Mouse (Mus musculus) mature B cell (primary cell): Measurements from ENCODE around the gene Kri1.
"Not testable (repeated sequence)": the region's sequence is repeated elsewhere in the genome, so short reads cannot be mapped to it uniquely, and the experiment has no call there.

ENCODE experiments used
- in situ Hi-C: fragments of 300-500 bp; cut with MboI; formaldehyde crosslinking; loops from 2 replicates; pipeline ENCODE4 v1.14.3; 2019

Gene Kri1

DNA sequence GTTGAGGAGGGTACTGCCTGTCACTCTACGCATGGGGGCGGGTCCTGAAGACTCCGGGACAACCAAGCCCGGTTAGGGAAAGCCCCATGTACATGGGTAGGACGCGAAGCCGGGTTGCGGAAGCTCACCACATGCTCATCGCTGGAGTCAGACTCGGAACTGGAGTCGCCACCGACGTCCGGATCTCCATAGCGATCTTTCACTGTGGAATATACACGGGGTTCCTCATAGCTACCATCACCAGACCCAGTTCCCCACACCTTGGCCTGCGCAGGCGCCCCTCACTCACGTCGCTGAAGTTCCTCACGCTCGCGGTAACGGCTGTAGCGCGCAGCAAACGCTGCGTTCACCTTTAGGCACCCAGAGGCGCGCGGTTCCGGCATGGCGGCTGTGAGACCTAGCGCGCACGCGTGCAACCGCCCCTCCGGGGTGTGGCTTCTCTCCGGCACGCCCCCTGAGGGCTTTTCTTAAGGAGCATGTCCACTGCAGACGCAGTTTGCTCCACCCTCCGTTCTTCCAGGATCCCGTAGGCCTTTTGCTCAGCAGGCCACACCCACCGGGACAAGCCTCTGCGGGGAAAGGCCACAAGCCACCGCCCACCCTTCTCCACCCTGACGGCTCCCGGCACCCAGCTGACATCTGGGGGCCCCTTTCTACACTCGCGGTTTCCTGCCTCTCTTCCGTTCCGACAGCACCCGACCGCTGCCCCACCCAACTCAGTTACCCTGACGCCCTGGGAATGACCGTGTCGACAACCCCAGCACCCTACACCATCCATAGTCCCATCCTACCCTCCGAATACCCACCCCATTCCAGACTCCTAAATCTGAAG, at the start of gene Kri1:
Gene Kri1 (minus strand): TSS at position 399 of the 832 bp plus-strand sequence.
- in situ Hi-C loops = no loop called here

DNA sequence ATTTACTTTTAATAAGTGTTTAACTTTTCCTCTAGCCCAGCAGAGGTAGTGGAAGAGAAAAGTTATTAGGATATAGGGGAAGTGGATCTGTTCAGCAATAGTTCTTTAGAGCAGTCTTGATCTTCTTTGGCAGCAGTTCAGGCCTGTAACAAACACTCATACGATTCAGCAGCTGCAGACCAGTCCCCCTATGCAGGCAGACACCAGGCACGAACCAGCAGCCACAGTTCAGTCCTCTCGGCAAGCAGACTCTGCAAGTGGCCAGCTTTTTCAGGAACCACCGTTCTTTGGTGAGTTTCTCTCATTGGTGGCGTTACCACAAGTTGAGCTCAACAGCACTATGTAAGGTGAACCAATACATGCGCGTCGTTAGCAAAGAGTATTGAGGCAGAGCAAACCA, 48.7 kb upstream of the Kri1 start:
- in situ Hi-C loops = no loop called here

DNA sequence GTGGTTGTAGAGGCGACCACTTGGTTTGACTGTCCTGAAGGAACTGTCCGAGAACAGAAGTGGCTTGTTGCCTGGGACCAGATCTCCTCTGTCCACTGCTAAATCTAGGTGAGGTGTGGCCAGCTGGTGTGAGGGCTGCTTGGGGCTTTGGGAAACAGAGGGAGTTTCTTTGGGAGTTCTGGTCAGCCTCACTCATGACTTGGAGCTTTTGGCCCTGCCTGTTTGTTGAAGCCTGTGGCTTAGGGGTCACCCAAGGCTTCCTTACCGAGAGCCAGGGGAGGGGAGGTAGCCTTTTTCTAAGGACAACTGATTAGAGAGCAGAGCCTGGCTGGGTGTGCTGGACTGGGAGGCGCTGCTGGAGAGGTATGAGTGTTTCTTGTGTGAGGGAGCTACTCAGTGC, 47.6 kb upstream of the Kri1 start:
- in situ Hi-C loops = no loop called here

DNA sequence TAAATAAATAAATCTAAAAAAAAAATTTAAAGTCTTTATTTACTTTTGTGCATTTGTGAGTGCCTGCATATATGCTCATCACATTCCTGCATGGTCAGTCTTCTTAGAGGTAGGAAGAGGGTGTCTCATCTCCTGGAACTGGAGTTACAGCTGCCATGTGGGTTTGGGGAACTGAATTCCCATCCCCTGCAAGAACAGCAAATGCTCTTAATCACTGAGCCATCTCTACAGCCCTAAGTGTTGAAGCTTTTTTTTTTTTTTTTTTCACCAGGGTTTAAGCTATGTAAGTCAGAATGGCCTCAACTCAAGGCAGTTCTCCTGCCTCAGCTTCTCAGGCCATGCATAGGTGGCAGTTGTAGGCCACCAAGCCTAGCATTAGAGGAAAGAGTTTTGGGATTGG, 47.0 kb upstream of the Kri1 start:
- in situ Hi-C loops = no loop called here

DNA sequence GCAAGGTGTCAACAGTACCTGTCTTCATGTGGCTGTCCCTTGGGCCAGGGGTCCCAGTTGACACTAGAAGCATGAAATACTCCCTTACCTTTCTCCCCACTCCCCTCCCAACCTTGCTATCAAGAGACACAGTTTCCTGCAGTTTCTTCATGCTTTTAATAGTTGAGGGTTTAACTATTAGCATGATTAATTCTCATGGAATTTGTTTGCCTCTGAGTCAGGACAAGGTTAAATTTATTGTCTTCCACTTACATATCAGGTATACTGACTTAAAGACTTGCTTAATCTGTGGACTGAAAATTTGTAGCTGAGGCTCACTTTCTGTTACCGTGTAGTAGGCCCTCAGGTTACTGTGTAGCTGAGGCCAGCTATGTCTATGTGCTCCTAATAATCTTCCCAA, 45.8 kb upstream of the Kri1 start:
- in situ Hi-C loops = no loop called here

DNA sequence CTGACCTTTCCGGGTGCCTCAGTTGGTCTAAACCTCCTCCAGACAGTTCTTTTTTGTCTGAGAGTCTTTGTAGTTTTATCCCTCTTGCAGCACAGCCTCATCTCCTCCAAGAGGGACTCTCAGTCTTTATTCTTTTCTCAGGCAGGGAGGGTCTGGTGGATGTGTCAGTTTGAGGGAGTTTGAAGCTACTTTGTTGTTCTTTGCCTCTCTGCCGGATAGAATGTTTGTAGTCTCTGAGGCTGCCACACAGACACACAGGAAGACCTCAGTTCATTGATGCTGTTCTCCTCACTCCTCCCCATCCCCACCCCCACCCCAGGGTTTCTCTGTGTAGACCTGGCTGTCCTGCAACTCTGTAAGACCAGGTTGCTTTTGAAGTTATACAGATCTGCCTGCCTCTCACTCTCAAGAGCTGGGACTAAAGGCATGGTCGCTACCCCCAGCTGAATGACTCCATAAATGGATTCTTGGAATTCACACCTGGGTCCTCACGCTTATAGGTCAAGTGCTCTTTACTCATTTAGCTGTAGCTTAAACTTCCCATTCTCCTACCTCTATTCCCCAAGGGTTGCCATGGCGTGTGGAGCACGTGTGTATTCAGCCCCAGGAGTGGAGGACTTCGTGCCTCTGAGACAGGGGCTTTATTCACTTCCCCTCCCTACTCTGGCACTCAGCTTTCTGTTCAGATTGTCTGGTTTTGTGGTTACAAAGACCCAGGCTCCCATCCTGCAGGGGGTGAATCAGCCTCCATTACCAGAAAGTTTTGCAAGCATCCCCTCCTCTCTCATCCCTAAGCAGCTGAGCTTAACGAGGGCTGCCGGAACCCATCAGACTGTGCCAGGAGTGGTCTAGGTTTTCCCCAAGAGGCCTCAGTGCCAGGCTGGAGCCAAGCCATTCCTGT, 44.6 kb upstream of the Kri1 start:
- in situ Hi-C loops = no loop called here

DNA sequence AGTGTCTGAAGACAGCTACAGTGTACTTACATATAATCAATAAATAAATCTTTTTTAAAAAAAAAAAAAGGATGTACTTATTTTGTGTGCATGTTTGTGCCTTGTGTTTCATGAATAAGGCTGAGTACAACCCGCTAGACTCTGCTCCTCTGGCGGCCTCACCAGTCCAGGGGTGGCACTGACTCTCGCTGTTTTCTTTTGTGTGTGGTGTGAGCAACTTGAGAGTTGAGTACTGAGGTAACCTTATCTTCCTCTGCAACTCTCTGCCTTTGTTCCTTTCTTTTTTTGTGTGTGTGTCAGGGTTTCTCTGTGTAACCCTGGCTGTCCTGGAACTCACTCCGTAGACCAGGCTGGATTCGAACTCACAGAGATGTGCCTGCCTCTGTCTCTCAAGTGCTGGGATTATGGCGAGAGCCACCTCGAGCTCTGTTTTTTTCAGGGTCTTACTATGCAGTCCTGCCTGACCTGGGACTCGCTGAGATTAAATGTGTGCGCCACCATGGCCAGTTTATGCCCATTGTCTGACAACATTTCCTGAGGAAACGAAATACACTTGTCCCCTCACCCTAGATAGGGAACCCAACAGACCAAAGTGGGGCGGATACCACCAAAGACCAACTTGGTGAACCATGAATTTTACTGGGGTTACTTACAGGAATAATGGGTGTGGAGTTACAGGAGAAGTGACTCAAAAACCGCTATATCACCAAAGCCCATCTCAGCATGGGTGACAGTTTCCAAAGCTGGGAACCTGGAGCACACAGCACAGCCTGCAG, 43.8 kb upstream of the Kri1 start:
- in situ Hi-C loops = no loop called here

DNA sequence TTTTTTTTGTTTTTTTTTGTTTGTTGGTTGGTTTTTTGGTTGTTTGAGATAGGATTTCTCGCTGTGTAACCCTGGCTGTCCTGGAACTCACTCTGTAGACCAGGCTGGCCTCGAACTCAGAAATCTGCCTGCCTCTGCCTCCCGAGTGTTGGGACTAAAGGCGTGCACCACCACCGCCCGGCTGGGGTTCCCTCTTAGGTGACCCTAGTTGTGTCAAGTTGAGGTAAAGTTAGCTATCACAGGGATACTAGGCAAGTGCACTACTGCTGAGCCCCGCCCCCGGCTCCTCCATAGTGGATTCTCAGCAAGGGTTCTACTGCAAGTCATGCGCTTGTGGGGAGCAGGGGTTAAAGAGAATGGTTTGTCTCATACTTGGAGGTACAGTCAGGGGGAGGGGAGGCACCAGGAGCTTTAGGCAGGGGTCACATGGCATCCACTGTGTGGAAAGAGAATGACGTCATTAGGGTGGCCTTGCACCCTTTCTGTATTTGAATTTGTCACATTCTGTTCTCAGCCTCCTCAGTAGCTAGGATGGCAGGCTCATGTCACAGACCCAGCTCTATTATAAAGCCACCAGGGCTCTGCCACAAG, 42.0 kb upstream of the Kri1 start:
- in situ Hi-C loops = no loop called here

DNA sequence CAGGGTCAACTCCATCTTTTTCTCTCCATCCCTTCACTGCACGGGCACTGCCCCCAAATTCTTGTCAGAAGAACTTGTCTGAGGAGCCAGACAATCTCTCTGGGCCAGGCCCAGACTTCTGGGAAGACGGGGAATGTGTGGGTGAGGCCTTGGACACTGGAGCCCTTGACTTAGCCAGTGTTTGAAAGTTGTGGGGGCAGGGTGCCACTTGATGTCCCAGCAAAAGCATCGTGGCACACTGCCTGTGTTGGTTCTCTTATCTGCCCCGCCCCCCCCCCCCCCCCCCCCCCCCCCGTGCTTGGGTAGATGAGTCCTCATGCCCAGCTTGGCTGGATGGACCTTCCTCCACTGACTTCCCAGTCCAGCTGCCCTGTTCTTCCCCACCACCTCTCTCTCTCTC, 41.3 kb upstream of the Kri1 start:
- in situ Hi-C loops = no loop called here

DNA sequence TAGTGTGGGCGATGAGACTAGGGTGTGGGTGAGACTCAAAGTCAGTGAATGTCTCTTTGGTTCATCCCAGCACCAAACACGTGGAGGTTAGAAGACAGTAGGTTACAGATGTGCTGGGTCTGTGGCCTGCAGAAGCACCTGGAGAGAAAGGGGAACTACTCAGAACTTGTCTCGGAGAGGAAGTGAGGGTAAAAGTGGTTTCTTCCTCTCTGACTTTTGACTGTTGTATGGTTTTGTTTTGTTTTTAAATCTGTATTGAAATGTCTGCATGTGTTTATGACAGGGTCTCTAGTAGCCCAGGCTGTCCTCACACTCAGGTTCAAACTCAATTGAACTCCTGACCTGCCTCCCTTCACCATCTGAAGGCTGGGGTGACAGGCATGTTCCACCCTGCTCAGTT, 40.3 kb upstream of the Kri1 start:
- in situ Hi-C loops = no loop called here

DNA sequence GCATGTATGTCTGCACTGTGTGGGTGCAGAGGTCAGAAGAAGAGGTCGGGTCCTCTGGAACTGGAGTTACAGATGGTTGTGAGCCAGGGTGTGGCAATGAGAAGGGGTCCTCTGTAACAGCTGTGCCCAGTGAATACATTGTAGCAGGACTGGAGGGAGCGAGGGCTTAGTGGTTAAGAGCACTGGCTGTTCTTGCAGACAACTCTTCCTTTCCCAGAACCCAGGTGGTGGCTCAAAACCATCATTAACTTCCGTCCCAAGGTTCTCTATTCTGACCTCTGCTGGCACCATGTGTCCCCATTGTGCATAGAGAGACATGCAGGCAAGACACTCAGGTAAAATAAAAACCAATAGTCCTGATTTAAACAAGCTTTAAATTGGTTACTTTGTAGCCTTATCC, 39.8 kb upstream of the Kri1 start:
- in situ Hi-C loops = no loop called here

DNA sequence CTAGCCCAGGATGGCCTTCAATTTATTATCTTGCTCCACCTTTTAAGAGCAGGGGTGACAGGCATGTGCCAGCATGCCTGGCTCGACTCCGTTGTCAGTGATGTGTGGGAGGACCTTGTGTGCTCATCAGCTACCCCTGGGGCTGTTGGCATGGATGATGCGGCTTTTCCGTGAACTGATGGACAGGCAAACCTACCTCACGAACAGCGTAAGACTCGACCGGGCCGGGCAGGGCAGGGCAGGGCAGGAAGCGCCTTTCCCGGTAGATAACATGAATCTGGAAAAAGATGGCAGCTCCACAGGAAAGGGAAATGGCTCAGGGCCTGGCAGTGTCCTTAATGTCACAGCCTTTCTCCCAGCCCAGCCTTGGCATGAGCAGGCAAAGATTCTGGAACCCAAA, 36.5 kb upstream of the Kri1 start:
- in situ Hi-C loops = no loop called here

DNA sequence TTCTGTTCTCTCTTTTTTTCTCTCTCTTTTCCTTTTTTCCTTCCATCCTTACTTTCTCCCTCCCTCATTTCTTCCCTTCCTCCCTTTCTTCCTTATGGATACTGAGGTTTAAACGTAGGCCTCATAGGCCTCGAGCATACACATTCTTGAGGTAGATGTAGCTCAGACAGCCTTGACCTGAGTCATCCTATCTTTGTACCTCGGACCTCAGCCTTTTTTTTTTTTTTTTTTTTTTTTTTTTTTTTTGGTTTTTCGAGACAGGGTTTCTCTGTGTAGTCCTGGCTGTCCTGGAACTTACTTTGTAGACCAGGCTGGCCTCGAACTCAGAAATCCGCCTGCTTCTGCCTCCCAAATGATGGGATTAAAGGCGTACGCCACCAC, 35.1 kb upstream of the Kri1 start:
- in situ Hi-C loops = not testable (repeated sequence)

DNA sequence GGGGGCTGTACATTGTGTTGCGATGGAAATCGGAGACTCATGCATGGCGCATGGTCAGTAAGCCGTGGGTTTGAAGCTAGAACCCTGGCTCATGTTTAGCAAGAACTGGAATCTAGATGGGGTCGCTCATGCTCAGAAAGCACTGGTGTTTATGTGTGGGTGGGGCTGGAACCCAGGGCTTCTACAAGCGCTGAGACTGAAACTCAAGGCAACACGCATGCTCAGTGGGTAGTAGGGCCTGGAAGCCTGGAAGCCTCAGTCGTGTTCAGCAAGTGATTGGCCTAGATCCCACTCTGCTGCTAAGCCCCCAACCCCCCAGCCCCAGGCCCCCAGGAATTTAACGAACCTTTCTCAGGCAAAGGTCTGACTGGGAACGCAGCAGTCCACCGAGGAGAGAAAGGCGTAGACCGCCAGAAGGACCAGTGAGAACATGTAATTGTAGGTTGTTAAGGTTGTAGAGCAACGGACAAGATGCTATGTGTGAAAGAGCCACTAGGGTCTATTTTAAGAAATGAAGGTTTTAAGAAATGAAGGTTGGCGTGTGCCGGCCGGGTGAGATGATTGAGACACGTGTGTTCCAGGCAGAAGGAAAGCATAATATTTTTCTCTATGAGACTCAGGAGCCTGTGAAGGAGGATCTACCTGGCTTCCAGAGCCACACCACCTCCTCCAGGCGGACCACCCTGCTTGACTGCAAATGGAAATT, 34.6 kb upstream of the Kri1 start:
- in situ Hi-C loops = no loop called here

DNA sequence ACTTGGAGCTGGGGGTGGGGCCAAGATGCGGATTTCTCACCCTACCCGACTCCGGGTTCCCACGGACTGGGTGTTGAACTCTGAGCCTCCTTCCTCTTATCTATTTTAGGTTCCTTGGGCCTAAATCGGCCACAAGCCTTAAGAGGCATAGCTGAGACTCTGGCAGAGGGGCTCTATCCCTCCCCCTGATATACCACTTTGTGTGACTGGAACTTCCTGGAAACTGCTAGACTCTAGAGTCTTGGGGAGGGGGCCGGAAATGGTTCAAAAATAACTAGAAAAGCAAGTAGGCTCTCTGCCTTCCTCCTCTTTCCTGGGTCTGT, 33.7 kb upstream of the Kri1 start:
- in situ Hi-C loops = no loop called here

DNA sequence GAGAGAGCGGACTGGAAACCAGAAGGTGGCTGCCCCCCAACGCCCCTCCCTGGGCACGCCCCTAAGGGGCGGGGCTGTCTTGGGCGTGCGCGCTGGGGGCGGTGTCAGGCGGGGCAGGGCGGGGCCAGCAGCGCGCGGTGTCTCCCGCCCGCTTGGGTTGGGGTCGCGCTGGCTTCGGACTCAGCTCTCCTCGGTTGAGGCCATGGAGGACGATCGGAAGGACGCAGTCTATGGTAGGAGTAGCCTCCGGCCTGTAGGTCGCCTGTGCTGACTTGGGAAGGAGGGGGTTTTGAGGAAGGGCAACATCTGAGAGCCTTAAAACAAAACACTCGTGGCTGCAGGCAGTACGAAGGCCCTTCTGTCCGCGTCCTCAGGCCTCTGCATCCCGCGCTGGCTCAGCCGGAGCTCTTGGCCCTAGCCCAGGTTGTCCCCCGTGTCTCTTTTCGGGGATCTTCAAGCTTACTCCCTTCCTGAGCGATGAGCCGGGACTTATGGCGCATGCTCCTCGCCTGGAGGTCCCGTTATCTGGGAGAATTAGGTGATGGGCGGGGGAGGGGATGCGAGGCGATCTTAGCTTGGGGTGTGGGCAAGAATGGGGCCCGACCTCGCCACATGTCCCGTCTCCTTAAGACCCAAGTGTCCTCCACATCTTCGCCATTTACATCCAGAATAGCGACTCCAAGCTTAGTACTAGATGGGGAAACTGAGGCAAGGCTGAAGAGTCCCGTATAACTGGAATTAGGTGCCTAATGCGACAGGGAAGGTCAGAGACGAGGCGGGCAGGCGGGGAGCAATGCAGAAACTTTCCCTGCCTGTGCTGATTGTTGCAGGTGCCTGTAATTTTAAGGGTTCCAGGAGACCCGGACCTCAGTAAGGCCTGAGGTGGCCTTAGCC, 33.1 kb upstream of the Kri1 start, which contains the start of gene Slc44a2:
Gene Slc44a2 (plus strand): TSS at position 80 of the 894 bp plus-strand sequence.
- in situ Hi-C loops = no loop called here

DNA sequence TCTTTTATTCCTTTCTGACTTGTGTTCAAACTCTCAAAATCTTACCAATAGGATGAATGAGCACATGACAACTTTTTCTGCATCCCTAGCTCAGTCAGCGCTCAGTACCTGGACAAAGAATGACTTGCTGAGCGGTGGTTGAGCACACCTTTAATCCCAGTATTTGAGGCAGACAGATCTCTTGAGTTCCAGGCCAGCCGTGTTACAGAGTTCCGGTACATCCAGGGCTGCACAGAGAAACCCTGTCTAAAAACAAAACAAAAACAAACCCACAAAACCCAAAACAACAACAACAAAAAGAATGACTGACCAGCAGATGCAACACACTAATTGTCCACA, 32.5 kb upstream of the Kri1 start:
- in situ Hi-C loops = no loop called here

DNA sequence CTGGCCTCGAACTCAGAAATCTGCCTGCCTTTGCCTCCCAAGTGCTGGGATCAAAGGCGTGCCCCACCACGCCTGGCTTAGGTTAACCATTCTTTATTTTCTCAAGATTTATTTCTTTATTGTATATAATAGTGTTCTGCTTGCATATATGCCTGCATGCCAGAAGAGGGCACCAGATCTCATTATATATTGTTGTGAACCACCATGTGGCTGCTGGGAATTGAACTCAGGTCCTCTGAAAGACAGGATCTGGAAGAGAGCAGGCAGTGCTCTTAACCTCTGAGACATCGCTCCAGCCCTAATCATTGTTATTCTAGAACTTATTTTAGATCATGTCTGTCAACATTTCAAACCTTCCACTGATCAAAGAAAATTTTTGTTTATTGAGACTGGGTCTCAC, 31.7 kb upstream of the Kri1 start:
- in situ Hi-C loops = loop anchor here (5.0 kb wide), 1 partner anchor 33 kb away; no protein-coding TSS in a partner anchor

DNA sequence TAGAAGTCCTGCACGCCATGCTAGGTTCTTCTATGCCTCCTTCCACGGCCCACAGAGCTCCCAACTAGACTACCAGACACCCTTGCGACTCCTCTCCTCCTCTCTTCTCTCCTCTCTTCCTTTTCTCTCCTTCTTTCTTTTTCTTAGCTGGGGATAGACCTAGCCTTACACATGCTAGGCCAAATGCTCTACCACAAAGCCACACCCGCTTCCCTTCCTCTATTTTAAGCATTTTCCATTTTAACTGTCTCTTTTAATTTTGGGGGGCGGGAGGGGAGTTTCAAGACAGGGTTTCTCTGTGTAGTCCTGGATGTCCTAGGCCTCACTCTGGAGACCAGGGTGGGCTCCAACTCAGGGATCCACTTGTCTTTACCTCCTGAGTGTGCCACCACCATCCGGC, 31.0 kb upstream of the Kri1 start:
- in situ Hi-C loops = loop anchor here (5.0 kb wide), 1 partner anchor 34 kb away; no protein-coding TSS in a partner anchor

DNA sequence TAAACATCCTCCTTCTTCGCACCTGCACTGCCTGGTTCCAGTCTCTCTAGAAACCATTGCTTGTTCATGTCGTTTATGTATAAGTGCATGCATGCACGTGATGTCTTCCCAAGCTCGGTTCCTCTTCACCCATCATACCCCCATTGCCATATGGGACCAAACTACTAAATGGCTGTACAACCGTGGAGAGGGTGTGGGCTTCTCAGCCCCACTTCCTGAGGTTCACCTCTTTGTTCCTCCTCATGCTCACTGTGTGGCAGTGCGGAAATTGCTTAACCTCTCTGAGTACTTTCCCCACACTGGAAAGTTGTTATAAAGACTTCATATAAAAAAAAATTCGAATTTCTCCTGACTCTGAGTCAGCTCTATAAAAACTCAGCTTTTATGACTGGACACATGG, 28.9 kb upstream of the Kri1 start:
- in situ Hi-C loops = loop anchor here (5.0 kb wide), 1 partner anchor 36 kb away; no protein-coding TSS in a partner anchor
